Mouse (Mus musculus): Measurements from ENCODE around the gene Pcbd2. TPM values are rescaled to one million over a fixed set of nuclear protein-coding genes. Genes with fewer than 3 reads are reported as not detected.

Pcbd2 gene
- polyA plus RNA-seq (2012; rRNA removed), result 25.9 and 28.1 TPM in 2 replicates

DNA sequence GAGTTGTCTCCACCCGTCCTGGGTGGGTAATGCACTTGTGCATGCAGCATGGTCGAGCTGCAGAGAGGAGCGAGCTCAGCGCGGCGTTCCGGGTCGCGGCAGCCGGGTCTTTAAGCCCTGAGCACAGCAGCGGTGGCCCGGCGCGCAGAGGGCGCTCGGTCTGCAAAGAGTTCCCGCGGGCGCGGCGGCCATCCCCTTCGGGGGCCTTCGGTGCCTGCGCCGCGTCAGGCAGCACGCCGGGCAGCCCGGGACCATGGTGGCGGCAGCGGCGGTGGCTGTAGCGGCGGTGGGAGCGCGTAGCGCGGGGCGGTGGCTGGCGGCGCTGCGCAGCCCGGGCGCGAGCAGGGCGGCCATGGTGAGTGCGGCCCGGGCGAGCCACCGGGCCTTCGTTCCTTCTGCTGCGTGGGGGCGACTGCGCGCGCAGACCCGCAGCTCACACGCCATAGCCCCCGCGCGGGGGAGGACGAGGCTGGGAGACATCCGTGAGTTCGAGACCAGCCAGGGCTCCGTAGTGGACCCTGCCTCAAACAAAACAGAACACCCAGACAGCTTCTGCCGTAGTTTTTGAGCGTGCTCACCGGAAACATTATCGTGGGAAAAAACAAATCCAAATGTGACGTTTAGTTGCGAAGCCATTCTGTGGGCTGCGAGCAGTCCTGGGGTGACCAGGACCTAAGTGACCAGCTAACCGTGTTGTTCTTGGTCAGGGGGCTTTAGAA, at the start of gene Pcbd2:
TSS of gene Pcbd2 (plus strand) at position 249 of the 719 bp plus-strand sequence.

DNA sequence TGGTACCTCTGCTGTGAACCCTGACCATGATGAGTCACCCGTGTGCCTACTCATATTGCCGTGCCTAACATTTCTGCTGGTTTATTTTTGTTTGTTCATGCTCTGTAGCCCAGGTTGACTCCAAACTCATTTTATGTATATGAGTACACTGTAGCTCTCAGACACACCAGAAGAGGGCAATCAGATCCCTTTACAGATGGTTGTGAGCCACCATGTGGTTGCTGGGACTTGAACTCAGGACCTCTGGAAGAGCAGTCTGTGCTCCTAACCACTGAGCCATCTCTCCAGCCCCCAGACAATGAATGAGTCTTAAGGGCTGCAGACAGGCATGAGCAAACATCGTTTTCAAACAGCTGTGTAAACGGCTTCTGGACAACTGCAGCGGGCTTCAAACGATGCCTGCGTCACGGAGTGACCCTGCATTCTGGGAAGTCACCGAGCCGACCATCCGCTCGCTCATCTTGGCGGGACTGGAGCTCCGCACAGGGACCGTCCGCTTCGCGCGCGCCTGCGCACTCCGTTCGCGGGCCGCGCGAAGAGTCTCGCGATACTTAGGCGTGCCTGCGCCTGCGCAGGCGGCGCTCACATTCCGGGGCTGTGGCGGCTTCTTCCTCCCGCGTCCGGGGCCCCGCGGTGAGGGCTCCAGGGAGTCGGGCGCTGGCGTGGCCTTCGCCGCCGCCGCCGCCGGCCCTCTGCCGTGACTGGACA, 34.5 kb upstream of the Pcbd2 start, which contains the start of gene B230219D22Rik:
TSS of gene B230219D22Rik (plus strand) at position 590 of the 708 bp plus-strand sequence.

DNA sequence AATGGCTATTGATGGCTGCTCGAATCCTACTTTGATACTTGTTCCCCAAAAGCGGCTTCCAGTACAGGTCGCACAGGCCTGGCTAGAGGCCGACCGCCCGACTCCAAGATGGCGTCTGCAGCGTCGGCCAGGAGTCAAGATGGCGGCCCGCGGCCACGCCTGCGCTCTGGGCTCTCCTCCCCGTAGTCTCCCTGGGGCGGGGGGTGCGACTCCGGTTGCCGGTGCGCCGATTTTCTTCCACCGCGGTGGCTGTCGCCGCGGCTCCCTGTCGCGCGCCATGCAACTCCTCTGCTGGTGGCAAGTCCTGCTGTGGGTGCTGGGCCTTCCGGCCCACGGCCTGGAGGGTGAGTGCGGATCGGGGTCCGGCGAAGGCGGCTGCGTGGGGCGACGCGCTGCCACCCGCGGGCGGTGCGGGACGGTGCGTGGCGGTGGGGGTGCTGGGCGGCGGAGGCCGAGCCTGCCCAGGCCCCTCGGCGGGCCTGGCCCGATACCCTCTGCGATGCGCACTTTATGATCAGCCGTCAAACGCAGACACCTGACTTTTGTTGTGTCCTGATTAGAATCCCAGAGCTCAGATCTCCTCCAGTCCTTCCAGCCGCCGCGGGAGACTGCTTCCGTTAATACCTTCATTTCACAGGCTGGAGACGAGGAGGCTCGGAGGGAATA, 12.5 kb upstream of the Pcbd2 start, which contains the start of gene Txndc15:
TSS of gene Txndc15 (plus strand) at position 150 of the 666 bp plus-strand sequence.

DNA sequence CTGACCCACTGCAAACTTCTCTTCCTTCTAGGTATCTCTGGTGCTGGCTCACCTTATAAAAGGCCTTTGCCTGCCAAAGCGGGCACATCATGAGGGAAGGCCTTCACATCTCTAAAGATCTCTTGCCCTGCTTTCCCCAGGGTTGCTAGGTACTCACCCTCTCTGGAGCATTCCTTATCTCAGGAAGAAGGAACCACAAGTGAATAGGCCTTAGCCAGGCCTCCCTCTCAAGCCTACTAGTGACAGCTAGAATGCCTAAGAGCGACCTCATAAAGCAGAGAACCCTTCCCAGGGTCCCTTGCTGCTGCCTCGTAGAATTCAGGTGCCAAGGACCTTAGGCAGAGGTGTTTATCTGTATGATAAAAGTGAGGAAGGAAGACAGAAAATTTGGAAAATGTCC, 57.1 kb downstream of the Pcbd2 start, which contains the start of gene Catsper3:
TSS of gene Catsper3 (plus strand) at position 301 of the 400 bp plus-strand sequence.

Other genes with a start within 250 kb of the Pcbd2 start
- gene Dbn1, start 239.3 kb upstream of the Pcbd2 start, polyA plus RNA-seq (2012; rRNA removed), result 5.2 and 5.5 TPM in 2 replicates
- gene Pdlim7, start 213.7 kb upstream of the Pcbd2 start, polyA plus RNA-seq (2012; rRNA removed), result 13.9 and 14.6 TPM in 2 replicates
- 18.5 and 21.4 TPM in 2 replicates for gene Dok3, start 198.1 kb upstream of the Pcbd2 start, polyA plus RNA-seq (2012; rRNA removed)
- 25.8 and 26.8 TPM in 2 replicates for gene Ddx41, start 190.7 kb upstream of the Pcbd2 start, polyA plus RNA-seq (2012; rRNA removed)
- gene Fam193b, start 156.2 kb upstream of the Pcbd2 start, polyA plus RNA-seq (2012; rRNA removed), result 22.0 and 27.4 TPM in 2 replicates
- 68.7 and 69.9 TPM in 2 replicates for gene Tmed9, start 153.6 kb upstream of the Pcbd2 start, polyA plus RNA-seq (2012; rRNA removed)
- 8.1 and 8.5 TPM in 2 replicates for gene B4galt7, start 127.5 kb upstream of the Pcbd2 start, polyA plus RNA-seq (2012; rRNA removed)
- 13.9 and 15.5 TPM in 2 replicates for gene Caml, start 104.4 kb upstream of the Pcbd2 start, polyA plus RNA-seq (2012; rRNA removed)
- 12.5 and 13.6 TPM in 2 replicates for gene Ddx46, start 92.3 kb upstream of the Pcbd2 start, polyA plus RNA-seq (2012; rRNA removed)
- gene B230219D22Rik, start 34.2 kb upstream of the Pcbd2 start, polyA plus RNA-seq (2012; rRNA removed), result 16.8 and 18.7 TPM in 2 replicates
- gene Txndc15, start 12.7 kb upstream of the Pcbd2 start, polyA plus RNA-seq (2012; rRNA removed), result 17.0 and 18.9 TPM in 2 replicates
- gene Catsper3, start 57.2 kb downstream of the Pcbd2 start, polyA plus RNA-seq (2012; rRNA removed), result 0.03 and 0.06 TPM in 2 replicates
- gene Pitx1, start 108.8 kb downstream of the Pcbd2 start, polyA plus RNA-seq (2012; rRNA removed), result 0.01 and 0.02 TPM in 2 replicates

All from liver, embryonic 18 days (tissue).